Mouse (Mus musculus) macrophage (primary cell): ENCODE measurements around the gene Gm37240. TPM values are rescaled to one million over a fixed set of nuclear protein-coding genes. Genes with fewer than 3 reads are reported as not detected.
"Not testable (repeated sequence)": the region's sequence is repeated elsewhere in the genome, so short reads cannot be mapped to it uniquely, and the experiment has no call there.

ENCODE experiments used
- H3K27ac ChIP-seq: fragments of 350-480 bp; formaldehyde crosslinking; 2 replicates; pipeline ENCODE4 v1.9.0; 2021
- H3K36me3 ChIP-seq: fragments of 350-480 bp; formaldehyde crosslinking; 2 replicates; pipeline ENCODE4 v1.9.0; 2021; ENCODE audit errors: inconsistent target
- H3K4me3 ChIP-seq: fragments of 350-480 bp; formaldehyde crosslinking; 2 replicates; pipeline ENCODE4 v1.9.0; 2021; ENCODE audit errors: inconsistent target
- H3K79me2 ChIP-seq: fragments of 350-480 bp; formaldehyde crosslinking; 2 replicates; pipeline ENCODE4 v1.9.0; 2021; ENCODE audit errors: inconsistent target
- WGBS: methylation state at CpG from one replicate; pipeline ENCODE4 v1.1.7; 2026; ENCODE audit warnings: inconsistent platforms; ENCODE audit not compliant: missing documents; 5-methylcytosine and 5-hydroxymethylcytosine counted together
- polyA plus RNA-seq: library from polyadenylated mRNA; stranded (reverse); fragments of 250-400 nt; gene quantifications from 3 replicates; pipeline ENCODE4 v1.2.4, GENCODE M21; 2018; ENCODE audit warnings: inconsistent platforms

The Gm37240 gene
- polyA plus RNA-seq, 1 experiment from 2014 or later: not detected

DNA sequence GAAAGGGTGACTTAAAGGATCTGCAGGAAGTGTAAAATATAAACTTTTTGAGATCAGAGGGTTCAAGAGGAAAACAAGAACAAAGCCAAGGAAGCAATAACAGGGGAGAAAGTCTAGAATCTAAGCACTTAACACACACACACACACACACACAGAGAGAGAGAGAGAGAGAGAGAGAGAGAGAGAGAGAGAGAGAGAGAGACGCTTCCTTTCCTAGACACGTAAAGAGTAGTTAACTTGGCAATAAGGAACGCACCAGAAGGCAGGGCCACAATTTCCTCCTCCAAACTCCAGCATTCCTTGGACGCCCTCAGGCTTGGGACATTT, 1305.7 kb downstream of the Gm37240 start:
- no peaks in the 10 kb centered on the region for H3K36me3 ChIP-seq
- peak overlapping the region; percentile 63 for H3K27ac ChIP-seq
- H3K4me3 ChIP-seq: peak overlapping the region; percentile 96
- H3K79me2 ChIP-seq: peaks cover 57% of the 10 kb centered on the region
- 4% methylated on average over 3 of the region's 4 CpGs for WGBS

GRCm38 (mm10) chr3:84580716-84581115, 1306.6 kb downstream of the Gm37240 start:
- Histone ChIP-seq H3K36me3 (no peaks in the 10 kb centered on the region), H3K27ac (no peak overlapping the region), H3K79me2 (peaks cover 66% of the 10 kb centered on the region), H3K4me3 (peak overlapping the region; percentile 96; the same call in 1 of the 2 replicates)
- 10% methylated on average over 4 of the region's 4 CpGs for WGBS

GRCm38 (mm10) chr3:84570501-84570900, 1316.8 kb downstream of the Gm37240 start:
- H3K79me2 ChIP-seq: peaks cover 94% of the 10 kb centered on the region
- no peaks in the 10 kb centered on the region for H3K36me3 ChIP-seq
- H3K27ac ChIP-seq: peak overlapping the region; percentile 56
- WGBS: 31% methylated on average over 3 of the region's 3 CpGs
- H3K4me3 ChIP-seq: no peak overlapping the region

GRCm38 (mm10) chr3:84569587-84569986, 1317.7 kb downstream of the Gm37240 start:
- Histone ChIP-seq H3K79me2 (peaks cover 94% of the 10 kb centered on the region), H3K4me3 (no peak overlapping the region), H3K27ac (peak overlapping the region; percentile 56; the same call in 1 of the 2 replicates), H3K36me3 (no peaks in the 10 kb centered on the region)
- 85% methylated on average over 6 of the region's 6 CpGs for WGBS

GRCm38 (mm10) chr3:84568540-84568939, 1318.8 kb downstream of the Gm37240 start:
- peaks cover 94% of the 10 kb centered on the region for H3K79me2 ChIP-seq
- 100% methylated on average over 6 of the region's 6 CpGs for WGBS
- no peak overlapping the region for H3K27ac ChIP-seq
- H3K4me3 ChIP-seq: no peak overlapping the region
- no peaks in the 10 kb centered on the region for H3K36me3 ChIP-seq

GRCm38 (mm10) chr3:84563415-84563814, 1323.9 kb downstream of the Gm37240 start:
- no peak overlapping the region for H3K4me3 ChIP-seq
- peaks cover 99% of the 10 kb centered on the region for H3K79me2 ChIP-seq
- H3K27ac ChIP-seq: no peak overlapping the region
- no peaks in the 10 kb centered on the region for H3K36me3 ChIP-seq
- WGBS: 84% methylated on average over 4 of the region's 4 CpGs

DNA sequence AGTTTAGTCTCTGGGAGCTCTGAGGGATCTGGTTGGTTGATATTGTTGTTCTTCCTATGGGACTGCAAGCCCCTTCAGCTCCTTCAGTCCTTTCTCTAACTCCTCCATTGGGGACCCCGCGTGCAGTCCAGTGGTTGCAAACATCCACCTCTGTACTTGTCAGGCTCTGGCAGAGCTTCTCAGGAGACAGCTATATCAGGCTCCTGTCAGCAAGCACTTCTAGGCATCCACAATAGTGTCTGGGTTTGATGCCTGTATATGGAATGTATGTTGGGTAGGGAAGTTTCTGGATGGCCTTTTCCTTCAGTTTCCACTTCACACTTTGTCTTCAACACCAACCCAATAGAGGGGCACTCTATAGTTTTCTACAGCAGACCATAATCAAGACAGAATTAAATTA, 1324.4 kb downstream of the Gm37240 start:
- not testable (repeated sequence) for H3K27ac ChIP-seq, H3K4me3 ChIP-seq, H3K36me3 ChIP-seq
- peaks cover 99% of the 10 kb centered on the region for H3K79me2 ChIP-seq
- 100% methylated on average over 2 of the region's 2 CpGs for WGBS

DNA sequence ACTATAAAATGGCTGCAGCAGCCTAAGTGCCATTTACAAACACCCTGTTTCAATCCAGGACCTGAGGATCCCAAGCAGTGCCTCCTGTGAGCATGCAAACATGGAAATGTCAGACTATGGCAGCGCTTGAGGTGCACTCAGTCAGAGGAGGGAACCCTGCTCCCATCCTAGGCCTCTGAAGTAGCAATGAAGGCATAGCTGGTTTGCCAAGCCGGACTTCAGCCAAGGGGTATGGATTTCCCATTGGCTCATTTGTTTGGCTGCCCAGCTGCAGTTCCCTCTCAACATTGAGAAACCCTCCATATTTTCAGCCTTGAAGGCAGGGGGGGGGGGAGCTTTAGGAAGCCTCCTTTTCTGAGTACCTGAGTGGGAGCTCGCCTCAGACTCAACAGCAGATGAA, 1329.0 kb downstream of the Gm37240 start:
- H3K27ac ChIP-seq: no peak overlapping the region
- H3K4me3 ChIP-seq: no peak overlapping the region
- peaks cover 100% of the 10 kb centered on the region for H3K79me2 ChIP-seq
- no peaks in the 10 kb centered on the region for H3K36me3 ChIP-seq
- WGBS: 93% methylated on average over 3 of the region's 3 CpGs

- peaks cover 97% of the 10 kb centered on the region for H3K79me2 ChIP-seq
- H3K36me3 ChIP-seq: no peaks in the 10 kb centered on the region
- WGBS: 92% methylated on average over 3 of the region's 3 CpGs
Observed at GRCm38 (mm10) chr3:84555780-84556179, 1331.5 kb downstream of the Gm37240 start.

DNA sequence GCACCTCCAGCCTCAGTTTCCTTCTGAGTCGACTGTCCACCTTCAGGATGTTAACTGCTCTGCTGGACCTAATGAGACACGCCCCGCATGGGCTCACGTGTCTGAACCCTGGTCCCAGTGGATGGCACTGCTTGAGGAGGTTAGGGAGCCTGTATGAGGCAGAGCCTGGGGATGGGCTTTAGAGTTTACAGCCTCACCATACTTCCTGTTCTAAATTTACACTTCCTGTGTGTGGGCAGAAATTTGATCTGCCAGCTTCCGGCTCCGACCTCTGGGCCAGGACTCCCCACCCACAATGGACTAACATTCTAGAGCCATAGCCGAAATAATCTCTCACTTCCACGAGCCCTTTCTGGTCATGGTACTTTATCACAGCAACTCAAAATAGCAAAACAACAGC, 1340.1 kb downstream of the Gm37240 start:
- WGBS: 45% methylated on average over 8 of the region's 8 CpGs
- Histone ChIP-seq H3K79me2 (peaks cover 88% of the 10 kb centered on the region), H3K4me3 (no peak overlapping the region), H3K27ac (no peak overlapping the region), H3K36me3 (no peaks in the 10 kb centered on the region)

More at GRCm38 (mm10) chr3:84555780-84556179, 1331.5 kb downstream of the Gm37240 start:
- Histone ChIP-seq H3K27ac (no peak overlapping the region), H3K4me3 (no peak overlapping the region)

DNA sequence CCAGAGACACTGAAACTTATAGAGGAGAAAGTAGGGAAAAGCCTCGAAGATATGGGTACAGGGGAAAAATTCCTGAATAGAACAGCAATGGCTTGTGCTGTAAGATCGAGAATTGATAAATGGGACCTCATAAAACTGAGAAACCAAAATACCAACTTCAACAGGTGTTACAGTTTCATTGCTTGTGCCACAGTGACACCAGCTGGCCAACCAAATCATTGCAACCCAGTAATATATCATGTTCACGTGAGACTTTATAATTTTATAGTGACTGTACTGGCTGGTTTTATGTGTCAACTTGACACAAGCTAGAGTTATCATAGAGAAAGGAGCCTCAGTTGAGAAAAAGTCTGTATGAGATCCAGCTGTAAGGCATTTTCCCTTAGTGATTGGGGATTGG, 1344.9 kb downstream of the Gm37240 start:
- H3K4me3 ChIP-seq, H3K36me3 ChIP-seq, H3K27ac ChIP-seq: not testable (repeated sequence)
- H3K79me2 ChIP-seq: peaks cover 86% of the 10 kb centered on the region
- WGBS: 11% methylated on average over 3 of the region's 3 CpGs

- Histone ChIP-seq H3K27ac (no peak overlapping the region), H3K4me3 (no peak overlapping the region), H3K79me2 (peaks cover 83% of the 10 kb centered on the region), H3K36me3 (no peaks in the 10 kb centered on the region)
- WGBS: 100% methylated on average over 1 of the region's 1 CpGs
Observed at GRCm38 (mm10) chr3:84541881-84542280, 1345.4 kb downstream of the Gm37240 start.

- H3K27ac ChIP-seq: no peak overlapping the region
- no peak overlapping the region for H3K4me3 ChIP-seq
- H3K36me3 ChIP-seq: no peaks in the 10 kb centered on the region
- peaks cover 75% of the 10 kb centered on the region for H3K79me2 ChIP-seq
Observed at GRCm38 (mm10) chr3:84540640-84541039, 1346.7 kb downstream of the Gm37240 start.

DNA sequence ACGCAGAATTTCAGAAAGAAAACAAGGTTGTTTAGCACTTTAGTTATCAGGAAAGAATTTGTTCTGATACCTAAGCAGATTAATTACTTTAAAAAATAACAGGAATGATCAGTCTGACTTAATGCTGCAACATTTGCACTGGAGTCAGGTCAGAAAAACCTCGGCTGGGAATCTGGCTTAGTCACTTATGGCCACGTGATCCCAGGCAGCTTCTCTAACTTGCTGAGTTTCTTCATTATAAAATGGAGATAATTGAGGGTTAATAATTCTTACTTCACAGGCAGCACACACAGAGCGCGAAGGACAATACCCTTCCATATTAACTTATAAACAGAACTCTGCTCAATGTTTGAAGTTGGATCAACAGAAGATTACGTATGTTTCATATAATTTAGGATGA, 1350.3 kb downstream of the Gm37240 start:
- H3K79me2 ChIP-seq: peaks cover 39% of the 10 kb centered on the region
- no peak overlapping the region for H3K4me3 ChIP-seq
- H3K36me3 ChIP-seq: peaks cover 12% of the 10 kb centered on the region; the same call in 1 of the 2 replicates
- 96% methylated on average over 6 of the region's 6 CpGs for WGBS
- no peak overlapping the region for H3K27ac ChIP-seq

DNA sequence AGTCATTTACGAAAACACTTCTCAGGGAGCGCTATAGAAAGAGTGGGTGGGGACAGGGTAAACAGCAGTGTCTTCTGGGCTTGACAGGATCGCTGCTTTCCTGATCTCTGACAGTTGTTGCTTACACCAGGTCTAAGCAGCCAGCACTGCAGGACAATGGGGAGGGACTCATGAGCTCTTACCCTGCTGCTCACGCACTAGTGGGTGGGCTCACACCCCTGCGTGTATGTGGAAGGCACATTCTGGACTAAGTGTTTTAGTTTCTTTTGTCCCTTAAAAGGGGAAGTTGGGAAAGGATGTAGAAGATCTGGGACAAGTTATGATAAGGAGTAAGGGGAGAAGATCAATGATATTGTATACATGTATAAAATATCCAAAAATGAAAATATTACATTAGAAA, 1354.1 kb downstream of the Gm37240 start:
- Histone ChIP-seq H3K36me3 (peaks cover 12% of the 10 kb centered on the region; the same call in 1 of the 2 replicates), H3K27ac (no peak overlapping the region), H3K4me3 (no peak overlapping the region), H3K79me2 (peaks cover 6% of the 10 kb centered on the region; the same call in 1 of the 2 replicates)
- 72% methylated on average over 5 of the region's 5 CpGs for WGBS

GRCm38 (mm10) chr3:84529021-84529420, 1358.3 kb downstream of the Gm37240 start:
- 89% methylated on average over 2 of the region's 2 CpGs for WGBS
- H3K36me3 ChIP-seq: peaks cover 20% of the 10 kb centered on the region
- no peak overlapping the region for H3K27ac ChIP-seq
- H3K79me2 ChIP-seq: no peaks in the 10 kb centered on the region
- no peak overlapping the region for H3K4me3 ChIP-seq
